Mouse (Mus musculus) neural tube, embryonic 10.5 days (tissue): ENCODE measurements around the gene Prim1.
"Not testable (repeated sequence)": the region's sequence is repeated elsewhere in the genome, so short reads cannot be mapped to it uniquely, and the experiment has no call there.

Experiments used
- DNase-seq: peaks from one replicate; pipeline ENCODE4 v3.0.0-alpha.2; 2017; ENCODE audit warnings: low spot score; ENCODE audit errors: extremely low spot score

Gene Prim1

DNA sequence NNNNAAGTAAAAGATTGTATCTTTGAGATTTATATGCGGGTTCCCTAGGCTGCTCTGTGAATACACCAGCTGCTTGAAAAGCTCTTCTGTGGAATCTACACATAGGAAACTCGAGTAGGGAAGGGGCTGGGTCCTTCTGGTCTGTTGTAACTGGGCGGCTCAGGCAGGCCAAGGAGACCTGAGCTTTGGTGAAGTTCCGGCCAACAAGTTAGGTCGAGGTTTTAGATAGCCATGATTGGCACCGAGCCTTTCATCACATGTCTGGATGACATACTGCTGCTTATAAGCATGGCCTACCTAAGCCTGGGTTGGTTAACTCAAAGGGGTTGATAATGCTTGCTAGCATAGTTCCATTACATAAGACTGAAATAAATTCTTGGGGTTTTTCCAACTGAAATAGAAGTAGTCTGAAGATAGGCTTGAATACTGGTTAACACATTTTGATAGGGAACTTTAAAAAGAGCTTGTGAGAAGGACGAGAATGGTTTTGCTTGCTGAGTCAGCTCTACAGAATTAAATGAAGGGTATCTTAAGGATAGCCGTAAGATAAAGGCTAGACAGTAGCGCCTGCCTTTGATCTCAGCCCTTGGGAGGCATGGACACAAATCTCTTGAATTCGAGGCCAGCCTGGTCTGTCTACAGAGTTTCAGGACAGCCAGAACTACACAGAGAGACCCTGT is 21.9 kb downstream of the Prim1 start:
- peak; percentile 35 for DNase-seq

DNA sequence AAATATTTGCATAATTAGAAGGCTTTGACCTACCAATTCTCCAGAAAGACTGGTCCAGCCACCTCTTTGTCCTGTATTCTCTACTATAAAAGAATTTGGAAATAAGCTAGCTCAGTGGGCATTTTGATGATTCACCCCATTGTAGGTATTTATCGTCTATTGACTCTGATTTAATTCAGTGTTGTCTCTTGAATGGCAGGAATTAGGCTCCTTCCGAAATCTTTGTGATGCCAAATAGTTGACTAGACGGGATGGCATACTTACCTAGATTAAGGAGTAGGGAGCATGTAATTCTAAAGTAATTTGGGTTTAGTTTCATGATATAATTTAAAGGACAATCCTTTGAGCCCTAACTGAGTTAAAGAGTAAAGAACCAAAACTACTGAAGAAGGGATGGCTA is 23.0 kb downstream of the Prim1 start:
- no peak for DNase-seq

DNA sequence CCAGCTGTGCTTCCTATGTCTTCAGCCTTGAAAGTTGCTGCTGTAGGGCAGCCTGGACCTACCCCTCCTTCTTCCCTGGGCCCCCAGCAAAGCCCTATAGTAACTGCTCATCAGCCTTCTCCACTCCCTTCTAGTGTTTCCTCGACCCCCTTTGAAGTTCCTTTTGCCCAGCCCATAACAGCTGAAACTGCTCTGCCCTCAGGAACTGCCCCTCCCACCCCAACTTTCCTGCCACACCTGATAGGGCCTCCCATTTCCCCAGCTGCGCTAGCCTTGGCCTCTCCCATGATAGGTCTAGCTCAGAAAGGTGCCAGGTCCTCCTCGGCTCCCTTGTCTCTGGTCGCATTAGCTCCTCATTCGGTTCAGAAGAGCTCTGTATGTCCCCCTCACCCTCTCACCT is 24.2 kb downstream of the Prim1 start:
- DNase-seq, result no peak

DNA sequence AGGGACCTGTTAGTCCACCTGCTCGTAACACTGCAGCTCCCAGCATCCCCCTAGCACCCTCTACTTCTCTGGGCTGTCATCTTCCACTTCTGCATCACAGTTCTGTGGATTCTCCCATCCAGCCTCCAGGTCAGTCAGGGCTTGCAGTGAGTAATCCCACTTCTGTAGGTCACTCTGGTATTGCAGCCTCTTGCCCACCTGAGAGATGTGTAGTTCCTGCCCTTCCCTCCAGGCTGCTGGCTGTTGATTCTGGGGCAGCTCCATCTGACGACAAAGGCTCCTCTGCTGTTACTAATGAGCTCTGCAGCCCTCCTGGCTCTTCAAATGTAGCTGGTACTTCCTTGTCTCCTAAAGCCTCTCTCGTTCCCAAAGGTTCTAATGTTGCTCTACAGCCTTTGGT is 24.9 kb downstream of the Prim1 start:
- no peak for DNase-seq

DNA sequence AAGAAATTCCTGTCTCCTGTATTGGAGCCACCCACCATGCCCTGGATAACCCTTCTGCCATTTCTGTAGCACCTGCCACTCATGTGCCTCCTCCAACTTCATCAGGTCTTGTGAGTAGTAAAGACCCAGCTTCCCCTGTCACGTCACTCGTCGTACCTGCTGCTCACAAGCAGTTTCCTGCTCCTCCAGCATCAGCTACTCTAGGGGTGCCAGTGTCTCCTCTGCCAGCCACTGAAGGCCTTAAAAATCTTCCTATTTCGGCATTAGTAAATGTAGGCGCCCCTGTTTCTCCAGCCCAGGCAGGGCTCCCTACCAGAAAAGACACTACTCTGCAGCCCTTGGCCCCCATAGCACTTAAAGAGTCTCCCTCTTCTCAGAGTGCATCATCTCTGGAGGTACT is 25.3 kb downstream of the Prim1 start:
- no peak for DNase-seq

DNA sequence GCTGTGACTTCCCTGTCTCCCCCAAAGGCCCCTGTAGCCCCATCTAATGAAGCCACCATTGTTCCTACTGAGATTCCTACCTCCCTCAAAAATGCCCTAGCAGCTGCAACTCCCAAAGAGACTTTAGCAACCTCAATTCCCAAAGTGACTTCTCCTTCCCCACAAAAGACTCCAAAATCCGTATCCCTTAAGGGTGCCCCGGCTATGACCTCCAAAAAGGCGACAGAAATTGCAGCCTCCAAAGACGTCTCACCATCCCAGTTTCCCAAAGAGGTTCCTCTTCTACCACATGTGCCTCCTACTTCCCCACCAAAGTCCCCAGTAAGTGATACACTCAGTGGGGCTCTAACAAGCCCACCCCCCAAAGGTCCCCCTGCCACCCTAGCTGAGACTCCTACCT is 26.7 kb downstream of the Prim1 start:
- no peak for DNase-seq

DNA sequence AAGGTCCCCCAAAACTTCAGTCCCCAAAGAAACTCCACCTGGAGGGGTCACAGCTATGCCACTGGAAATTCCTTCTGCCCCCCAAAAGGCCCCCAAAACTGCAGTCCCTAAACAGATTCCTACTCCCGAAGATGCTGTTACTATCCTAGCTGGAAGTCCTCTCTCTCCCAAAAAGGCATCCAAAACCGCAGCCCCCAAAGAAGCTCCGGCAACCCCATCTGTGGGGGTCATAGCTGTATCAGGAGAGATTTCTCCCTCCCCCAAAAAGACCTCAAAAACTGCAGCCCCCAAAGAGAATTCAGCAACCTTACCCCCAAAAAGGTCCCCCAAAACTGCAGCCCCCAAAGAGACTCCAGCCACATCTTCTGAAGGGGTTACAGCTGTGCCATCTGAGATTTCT is 27.5 kb downstream of the Prim1 start:
- DNase-seq, result no peak

DNA sequence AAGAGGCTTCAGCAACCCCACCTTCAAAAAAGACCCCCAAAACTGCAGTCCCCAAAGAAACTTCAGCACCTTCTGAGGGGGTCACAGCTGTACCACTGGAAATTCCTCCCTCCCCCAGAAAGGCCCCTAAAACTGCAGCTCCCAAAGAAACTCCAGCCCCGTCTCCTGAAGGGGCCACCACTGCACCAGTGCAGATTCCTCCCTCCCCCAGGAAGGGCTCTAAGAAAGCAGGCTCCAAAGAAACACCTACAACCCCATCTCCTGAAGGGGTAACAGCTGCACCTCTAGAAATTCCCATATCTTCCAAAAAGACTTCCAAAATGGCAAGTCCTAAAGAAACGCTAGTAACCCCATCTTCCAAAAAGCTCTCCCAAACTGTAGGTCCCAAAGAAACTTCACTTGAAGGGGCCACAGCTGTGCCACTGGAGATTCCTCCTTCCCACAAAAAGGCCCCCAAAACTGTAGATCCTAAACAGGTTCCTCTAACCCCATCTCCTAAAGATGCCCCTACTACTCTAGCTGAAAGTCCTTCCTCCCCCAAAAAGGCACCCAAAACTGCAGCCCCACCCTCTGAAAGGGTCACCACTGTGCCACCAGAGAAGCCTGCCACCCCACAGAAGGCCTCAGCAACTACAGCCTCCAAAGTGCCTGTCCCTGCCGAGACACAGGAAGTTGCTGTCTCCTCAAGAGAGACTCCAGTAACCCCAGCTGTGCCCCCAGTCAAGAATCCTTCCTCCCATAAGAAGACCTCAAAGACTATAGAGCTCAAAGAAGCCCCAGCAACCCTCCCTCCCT is 28.3 kb downstream of the Prim1 start:
- no peak for DNase-seq

DNA sequence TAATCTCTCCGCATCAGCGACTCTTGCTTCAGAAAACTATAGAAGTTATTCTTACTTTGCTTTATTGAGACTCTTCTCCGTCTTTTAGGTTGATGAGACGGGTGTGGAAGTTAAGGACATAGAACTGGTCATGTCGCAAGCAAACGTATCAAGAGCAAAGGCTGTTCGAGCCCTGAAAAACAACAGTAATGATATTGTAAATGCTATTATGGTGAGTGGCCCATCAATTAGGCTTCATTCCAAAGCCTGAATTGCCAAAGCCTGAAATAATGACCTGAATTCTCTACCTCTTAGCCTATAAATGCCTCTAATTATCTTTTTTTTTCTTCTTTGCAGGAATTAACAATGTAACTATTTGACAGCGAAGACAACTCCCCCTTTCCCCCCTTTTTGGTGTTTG is 33.2 kb downstream of the Prim1 start:
- DNase-seq, result no peak

DNA sequence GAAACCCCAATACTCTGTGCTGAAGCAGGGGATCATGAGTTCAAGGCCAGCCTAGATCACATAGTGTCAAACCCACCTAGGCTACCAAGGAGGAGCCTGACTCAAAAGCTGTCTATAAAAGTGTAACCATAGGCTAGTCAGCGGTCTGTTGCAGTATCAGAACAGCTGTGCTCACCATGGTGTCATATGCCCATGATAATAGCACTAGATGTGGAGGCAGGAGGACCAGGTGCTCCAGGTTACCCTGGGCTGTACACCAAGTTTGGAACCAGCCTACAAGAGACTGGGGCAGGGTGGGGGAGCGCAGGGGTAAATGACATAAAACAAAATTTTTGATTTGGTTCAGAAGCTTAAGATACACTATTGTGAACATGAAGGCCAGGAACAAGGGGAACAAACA is 34.8 kb downstream of the Prim1 start:
- no peak for DNase-seq

DNA sequence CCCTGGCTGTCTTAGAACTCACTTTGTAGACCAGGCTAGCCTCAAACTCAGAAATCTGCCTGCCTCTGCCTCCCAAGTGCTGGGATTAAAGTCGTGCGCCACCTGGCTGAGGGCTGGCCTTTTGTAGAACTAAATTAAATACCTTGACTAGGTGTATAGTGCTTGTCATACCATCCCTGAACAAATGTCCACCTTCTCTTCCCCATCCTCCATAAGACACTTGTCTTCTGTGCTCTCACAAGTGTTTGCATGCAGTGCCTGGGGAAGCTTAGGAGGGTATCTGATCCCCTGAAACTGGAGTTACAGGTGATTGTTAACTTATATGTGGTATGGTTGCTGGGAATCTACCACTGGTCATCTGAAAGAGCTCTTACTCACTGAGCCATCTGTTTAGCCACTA is 35.4 kb downstream of the Prim1 start:
- DNase-seq, result no peak

DNA sequence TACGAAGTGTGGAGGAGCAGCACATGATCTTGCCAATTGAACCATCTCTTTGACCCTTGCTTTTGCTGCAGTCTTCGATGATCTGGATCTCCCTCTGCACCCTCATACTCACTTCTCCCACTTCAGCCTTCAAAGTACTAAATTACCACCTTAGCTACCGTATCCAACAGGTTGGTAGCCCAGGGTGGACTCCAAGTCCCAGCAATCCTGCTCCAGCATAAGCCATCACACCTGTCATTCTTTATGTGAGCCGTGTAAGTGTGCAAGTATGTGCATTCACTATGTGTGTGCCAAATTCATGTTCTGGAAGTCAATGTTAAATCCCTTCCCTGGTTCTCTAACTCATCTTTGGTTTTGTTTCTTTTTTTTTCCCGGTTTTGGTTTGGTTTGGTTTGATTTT is 36.6 kb downstream of the Prim1 start:
- DNase-seq, result no peak

DNA sequence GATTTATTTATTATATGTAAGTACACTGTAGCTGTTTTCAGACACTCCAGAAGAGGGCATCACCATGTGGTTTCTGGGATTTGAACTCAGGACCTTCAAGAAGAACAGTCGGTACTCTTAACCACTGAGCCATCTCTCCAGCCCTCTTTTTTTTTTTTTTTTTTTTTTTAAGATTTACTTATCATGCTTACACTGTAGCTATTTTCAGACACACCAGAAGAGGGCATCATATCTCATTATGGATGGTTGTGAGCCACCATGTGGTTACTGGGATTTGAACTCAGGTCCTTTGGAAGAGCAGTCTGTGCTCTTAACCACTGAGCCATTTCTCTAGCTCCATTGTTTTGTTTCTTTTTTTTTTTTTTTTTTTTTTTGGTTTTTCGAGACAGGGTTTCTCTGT is 37.2 kb downstream of the Prim1 start:
- not testable (repeated sequence) for DNase-seq

DNA sequence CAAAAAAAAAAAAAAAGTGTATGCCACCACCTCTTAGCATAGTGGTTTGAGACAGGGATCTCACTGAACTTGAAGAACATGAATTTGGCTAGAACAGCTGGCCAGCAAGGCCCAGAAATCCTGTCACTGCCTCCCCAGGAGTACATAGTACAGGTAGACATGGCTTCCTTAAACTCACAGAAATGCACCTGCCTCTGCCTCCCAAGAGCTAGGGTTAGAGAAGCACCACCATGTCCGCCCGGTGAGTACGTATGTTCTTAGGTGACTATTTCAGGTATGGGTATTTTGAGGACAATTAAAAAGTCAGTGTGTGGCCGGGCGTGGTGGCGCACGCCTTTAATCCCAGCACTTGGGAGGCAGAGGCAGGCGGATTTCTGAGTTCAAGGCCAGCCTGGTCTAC is 38.0 kb downstream of the Prim1 start:
- no peak for DNase-seq

DNA sequence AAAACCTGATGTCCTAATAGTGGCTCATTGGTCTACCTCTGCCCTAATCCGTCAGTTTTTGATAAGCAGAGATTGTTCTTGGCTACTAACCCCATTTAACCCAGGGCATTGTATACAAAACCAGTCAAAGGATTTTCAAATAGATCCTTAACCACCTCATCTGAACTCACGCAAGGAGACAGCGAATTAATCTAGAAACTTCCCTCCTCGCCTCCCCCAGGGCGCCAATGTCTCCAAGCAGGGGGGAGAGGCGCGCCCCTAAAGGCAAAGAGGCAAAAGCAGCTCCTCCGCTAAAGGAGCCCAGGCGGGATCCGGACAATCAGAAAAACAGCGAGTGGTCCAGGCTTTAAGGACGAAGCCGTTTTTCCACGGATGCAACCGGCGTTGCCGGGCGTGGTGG is 43.2 kb downstream of the Prim1 start:
- DNase-seq, result no peak

DNA sequence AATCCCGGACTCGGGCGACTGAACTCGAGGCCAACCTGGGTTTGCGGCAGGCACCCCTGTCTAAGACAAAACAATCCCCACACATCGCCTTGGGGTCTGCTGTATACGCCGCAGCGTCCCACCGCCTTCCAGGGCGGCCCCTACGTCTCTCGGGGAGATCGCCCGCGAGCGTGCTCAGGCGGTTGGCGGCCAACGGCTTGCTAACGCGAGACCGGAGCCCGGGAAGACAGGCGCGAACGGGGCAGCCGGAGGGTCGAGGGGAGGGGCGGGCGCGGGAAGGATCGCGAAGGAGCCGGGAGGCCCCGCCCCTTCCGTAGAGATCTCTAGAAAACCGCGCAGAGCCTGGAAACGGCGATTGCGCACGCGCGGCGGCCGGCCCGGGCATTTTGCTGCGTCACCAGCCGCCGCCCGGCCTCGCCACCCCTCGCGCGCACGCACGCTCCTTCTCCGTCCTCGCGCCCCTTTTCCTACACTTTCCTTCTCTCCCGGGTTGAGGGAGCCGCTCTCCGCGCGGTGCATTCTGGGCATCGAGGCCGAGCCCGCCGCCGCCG is 43.7 kb downstream of the Prim1 start, which contains the start of gene Ptges3:
Gene Ptges3 (plus strand): TSS at position 354 of the 551 bp plus-strand sequence.
- DNase-seq, result peak; percentile 98

DNA sequence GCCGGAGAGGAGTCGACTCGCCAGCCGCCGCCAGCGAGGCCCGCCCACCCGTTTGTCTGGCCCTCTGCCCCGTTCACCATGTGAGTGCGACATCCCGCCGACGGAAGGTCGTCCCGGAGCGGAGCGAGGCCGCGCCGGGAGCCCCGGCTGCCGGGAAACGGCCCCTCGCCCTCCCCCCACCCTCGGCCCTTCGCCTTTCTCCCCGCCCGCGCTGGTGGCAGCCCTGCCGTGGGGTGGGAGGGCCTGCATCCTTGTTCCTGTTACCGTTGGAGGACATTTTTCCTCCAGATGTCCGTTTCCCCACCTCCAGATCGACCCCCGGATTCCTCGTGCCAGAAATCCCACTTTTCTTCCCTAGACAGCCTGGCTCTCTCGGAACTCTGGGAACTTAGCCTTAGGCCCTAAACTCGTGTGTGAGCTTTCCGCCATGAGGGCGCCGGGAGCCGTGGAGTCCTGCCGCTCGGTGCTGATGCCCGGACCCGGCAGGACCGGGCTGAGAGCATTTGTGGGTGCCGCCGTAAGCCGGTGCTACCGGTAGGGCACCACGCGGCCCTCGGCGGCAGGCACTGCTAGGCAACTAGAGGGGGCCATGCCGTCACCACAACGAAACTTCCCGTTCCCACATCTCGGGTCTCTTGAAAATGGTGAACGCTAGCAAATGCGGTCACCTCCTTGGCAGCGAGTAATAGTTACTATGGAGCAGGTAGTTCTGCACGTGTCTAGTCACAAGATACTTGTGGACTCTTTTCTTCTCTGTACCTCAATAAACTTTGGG is 44.4 kb downstream of the Prim1 start:
- DNase-seq, result peak; percentile 74

DNA sequence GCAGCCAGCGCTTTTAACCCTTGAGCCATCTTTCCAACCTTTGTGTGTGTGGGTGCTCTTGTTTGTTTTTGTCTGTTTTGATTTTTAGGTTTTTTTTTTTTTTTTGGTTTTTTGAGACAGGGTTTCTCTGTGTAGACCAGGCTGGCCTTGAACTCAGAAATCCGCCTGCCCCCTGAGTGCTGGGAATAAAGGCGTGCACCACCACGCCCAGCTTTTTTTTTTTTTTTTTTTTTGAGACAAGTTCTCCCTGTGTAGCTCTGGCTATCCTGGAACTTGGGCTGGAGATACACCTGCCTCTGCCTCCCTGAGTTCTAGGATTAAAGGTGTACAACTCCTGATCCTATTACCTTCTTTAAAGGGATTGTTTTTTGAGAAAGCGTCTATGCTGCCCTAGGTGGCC is 46.1 kb downstream of the Prim1 start:
- no peak for DNase-seq

DNA sequence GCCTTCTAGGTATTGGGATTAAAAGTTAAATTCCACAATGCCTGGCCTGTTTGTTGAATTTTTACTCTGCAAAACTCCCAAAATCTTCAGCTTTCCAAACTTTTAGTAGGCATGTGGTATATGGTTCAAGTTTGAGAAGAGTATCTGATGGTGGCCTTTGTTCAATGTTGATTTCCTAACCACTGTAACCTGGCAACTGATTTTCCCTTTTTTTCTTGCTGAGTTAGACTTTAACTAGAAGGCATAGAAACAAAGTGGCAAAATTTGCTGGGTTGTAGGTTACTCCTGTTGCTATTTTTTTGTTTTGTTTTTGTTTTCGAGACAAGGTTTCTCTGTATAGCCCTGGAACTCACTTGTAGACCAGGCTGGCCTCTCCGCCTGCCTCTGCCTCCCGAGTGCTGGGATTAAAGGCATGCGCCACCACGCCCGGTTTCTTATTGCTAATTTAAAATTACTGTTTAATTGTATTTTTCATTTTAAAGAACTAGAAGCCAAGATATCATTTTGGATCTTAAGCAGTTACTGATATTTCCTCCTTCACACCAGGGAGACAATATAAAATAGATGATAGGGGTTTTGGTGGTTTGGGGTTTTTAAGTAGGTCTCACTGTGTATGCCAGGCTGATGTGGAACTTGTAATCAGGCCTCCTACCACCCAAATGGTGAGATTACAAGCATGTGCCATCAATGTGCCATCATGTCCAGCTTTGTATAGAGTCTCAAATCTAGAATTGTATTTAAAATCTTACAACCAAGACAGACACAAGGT is 47.4 kb downstream of the Prim1 start:
- no peak for DNase-seq

DNA sequence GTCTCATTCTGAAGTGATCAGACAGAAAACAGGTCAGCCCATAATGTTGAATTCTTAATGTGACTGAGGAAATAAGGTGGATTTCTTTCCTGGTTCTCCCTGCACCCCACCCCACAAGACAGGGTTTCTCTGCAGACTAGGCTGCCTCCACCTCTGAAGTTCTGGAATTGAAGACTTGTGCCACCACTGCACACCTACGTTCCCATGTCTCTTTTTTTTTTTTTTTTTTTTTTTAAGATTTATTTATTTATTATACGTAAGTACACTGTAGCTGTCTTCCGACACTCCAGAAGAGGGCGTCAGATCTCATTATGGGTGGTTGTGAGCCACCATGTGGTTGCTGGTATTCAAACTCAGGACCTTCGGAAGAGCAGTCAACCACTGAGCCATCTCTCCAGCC is 51.1 kb downstream of the Prim1 start:
- DNase-seq, result no peak

DNA sequence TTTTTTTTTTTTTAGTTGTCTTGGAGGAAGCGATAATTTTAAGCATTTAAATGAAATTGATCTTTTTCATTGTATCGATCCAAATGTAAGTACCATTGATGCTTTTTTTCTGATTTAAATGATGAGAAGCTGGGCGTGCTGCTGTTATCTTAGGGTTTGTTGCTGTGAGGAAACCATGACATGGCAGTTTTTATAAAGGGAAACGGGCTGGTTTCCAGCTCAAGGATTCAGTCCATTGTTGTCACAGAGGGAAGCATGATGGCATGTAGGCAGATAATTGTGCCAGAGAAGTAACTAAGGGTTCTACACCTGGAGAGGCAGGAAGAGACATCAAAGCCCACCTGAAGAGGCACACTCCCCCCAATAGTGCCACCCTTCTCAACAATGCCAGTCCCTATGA is 54.2 kb downstream of the Prim1 start:
- no peak for DNase-seq
